Mouse (Mus musculus) macrophage (primary cell): ENCODE measurements at regions not wholly inside any gene's neighbourhood (a gene's known extent, or its start where the extent isn't known, plus 50 kb on each side); places are given as distances from the start of the nearest gene placed in this dataset.
A peak's percentile ranks its signal among the peaks of the same experiment; 100 is the strongest.

ENCODE experiments used
- H3K27ac ChIP-seq: fragments of 350-480 bp; formaldehyde crosslinking; 2 replicates; pipeline ENCODE4 v1.9.0; 2021
- H3K36me3 ChIP-seq: fragments of 350-480 bp; formaldehyde crosslinking; 2 replicates; pipeline ENCODE4 v1.9.0; 2021; ENCODE audit errors: inconsistent target
- H3K4me3 ChIP-seq: fragments of 350-480 bp; formaldehyde crosslinking; 2 replicates; pipeline ENCODE4 v1.9.0; 2021; ENCODE audit errors: inconsistent target
- H3K79me2 ChIP-seq: fragments of 350-480 bp; formaldehyde crosslinking; 2 replicates; pipeline ENCODE4 v1.9.0; 2021; ENCODE audit errors: inconsistent target
- WGBS: methylation state at CpG from one replicate; pipeline ENCODE4 v1.1.7; 2026; ENCODE audit warnings: inconsistent platforms; ENCODE audit not compliant: missing documents; 5-methylcytosine and 5-hydroxymethylcytosine counted together

DNA sequence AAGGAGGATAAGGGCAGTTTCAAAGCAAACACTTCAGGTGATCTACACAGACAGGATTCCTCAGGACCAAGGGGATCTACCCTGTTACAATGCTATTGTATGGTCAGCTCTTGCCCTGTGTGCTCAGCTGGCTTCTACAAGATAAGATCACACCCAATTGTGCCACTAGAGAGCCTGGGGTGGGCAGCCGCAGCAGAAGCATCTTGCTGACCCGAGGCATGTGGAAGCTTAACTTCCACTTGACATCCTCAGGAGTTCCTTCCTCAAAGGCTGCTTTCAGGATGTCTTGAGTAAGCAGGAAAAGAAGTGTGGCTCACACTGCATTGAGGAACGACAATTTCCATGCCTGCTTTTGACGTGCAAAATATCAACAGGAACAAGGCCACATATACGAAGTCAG, 222.8 kb upstream of the Gpc5 start:
- H3K79me2 ChIP-seq: no peaks in the 10 kb centered on the region
- 3% methylated on average over 5 of the region's 5 CpGs for WGBS
- H3K27ac ChIP-seq: no peak overlapping the region
- H3K4me3 ChIP-seq: no peak overlapping the region
- H3K36me3 ChIP-seq: no peaks in the 10 kb centered on the region

DNA sequence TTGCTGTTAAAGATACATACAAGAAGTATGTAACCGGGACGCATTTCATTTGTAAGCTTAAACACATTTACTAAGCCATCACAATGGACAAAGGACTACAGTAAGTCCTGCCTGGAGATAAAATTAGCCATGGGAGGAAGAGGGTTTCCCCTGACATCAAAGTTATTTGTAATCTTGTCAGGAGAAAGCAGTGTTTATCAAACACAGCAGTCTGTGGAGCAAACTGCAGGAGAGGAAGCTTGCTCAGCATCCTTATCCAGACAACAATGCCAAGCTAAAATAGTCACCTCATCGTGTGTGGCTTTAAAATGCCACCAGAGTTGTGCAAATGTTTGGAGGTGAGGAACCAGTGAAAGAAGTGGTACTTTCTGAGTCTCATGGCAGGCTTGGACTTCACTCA, 216.9 kb upstream of the Gpc5 start:
- Histone ChIP-seq H3K27ac (no peak overlapping the region), H3K4me3 (no peak overlapping the region), H3K36me3 (no peaks in the 10 kb centered on the region), H3K79me2 (no peaks in the 10 kb centered on the region)
- 65% methylated on average over 3 of the region's 3 CpGs for WGBS

DNA sequence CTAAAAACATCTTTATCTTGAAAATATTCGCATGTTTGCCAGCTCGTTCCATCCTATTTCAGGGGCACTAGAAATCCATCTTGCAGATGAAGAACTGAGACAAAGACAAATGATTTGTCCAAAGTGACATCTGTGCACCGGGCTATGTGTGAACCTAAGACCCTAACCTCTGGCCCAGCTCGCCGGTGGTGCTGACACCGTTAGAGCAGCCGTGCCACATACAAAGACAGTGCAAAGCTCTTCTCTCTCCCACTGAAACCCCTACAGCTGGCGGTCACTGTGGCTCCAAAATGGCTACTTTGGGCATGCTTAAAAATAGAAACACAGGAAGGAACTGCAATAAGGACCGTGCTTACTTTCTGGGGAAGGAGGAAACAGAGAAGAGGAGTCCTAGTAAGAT, 215.6 kb upstream of the Gpc5 start:
- Histone ChIP-seq H3K27ac (no peak overlapping the region), H3K36me3 (no peaks in the 10 kb centered on the region), H3K79me2 (no peaks in the 10 kb centered on the region), H3K4me3 (no peak overlapping the region)
- WGBS: 58% methylated on average over 9 of the region's 9 CpGs

DNA sequence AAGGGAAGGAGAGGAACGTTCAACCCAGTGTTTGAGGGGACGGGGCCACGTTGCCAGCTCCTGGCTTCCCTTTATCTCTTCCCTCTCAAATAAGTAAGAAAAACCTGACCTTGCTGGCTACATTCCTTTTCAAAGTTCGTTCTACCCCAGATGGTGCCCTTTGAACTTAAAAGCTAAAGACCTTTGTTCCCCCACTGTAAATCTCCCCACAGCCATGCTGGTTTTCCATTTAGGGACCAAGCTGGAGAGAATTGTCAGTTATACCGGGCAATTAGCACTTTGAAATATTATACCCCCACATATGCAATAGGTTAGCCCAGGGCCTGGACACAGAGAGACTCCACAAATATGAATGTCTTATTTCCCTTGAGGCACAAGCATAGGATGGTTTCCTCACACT, 214.5 kb upstream of the Gpc5 start:
- Histone ChIP-seq H3K36me3 (no peaks in the 10 kb centered on the region), H3K4me3 (no peak overlapping the region), H3K79me2 (no peaks in the 10 kb centered on the region), H3K27ac (no peak overlapping the region)
- 93% methylated on average over 5 of the region's 5 CpGs for WGBS

DNA sequence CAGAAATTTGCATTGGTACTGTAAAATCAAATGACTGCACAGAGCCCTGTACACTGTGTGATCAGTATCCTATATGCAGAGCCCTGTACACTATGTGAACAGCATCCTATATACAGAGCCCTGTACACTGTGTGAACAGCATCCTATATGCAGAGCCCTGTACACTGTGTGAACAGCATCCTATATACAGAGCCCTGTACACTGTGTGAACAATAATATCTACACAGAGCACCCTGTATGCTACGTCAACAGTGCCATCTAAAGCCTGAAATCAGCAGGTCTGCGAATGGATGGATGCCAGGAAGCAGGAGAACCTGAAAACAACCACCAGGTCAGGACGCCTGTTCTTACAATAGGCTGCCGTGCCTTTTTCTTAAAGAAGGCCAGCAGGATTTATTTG, 211.7 kb upstream of the Gpc5 start:
- 92% methylated on average over 4 of the region's 4 CpGs for WGBS
- Histone ChIP-seq H3K4me3 (no peak overlapping the region), H3K36me3 (no peaks in the 10 kb centered on the region), H3K79me2 (no peaks in the 10 kb centered on the region), H3K27ac (no peak overlapping the region)

DNA sequence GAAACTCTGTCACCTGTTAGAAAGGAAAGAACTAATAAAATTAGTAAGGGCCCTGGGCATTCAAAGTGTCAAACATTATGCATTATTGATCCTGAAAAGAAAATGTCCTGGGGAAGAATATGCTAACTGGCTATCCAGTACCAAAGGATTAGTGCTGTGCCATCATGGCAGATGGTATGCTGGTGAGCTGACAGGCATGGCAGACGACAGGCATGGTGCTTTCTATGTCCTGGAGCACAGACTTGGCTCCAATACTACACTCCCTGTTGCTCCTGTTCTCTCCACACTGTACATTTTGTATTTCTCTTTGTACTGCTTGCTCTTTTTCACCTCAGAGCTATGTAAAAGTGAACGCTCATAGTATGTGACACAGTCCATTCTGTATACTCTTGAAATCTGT, 187.9 kb upstream of the Gpc5 start:
- no peaks in the 10 kb centered on the region for H3K36me3 ChIP-seq
- no peak overlapping the region for H3K4me3 ChIP-seq
- H3K27ac ChIP-seq: no peak overlapping the region
- WGBS: 90% methylated on average over 2 of the region's 2 CpGs
- no peaks in the 10 kb centered on the region for H3K79me2 ChIP-seq

DNA sequence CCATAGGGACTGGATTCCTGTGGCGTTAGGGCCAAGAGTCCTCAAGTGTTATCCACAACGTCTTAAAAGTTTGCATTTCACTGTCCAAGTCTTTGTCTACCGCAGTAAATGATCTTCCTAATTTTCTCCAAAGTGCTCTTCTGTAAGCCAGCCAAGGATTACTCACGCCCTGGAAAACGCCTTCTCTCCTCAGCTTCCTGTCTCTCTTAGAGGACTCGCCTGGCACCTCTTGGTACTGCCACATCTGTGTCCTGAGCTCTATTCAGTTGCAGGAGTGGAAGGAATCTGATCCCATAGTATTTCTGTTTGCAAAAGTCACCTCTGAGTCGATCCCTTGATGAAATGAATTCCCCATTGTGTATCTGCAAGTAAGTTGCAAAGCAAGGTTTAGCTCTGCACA, 179.7 kb upstream of the Gpc5 start:
- H3K27ac ChIP-seq: no peak overlapping the region
- no peak overlapping the region for H3K4me3 ChIP-seq
- WGBS: 84% methylated on average over 7 of the region's 7 CpGs

DNA sequence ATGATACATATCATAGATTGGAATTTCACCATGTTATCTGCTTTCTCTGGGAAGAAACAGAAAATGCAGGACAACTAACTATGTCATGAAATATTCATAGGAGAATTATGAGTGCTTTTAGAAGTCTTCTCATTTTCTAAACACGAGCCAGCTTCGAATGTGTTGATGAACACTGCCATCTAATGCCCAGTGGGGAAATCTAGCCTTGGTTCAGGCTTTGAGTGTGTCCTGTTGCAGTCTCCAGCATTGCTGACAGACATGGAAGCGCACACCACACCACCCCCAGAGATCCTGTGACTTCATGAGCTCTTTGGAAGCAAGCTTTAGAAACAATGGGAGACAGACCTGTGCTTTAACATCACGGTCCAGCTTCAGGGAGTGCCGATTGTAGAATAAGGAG, 178.8 kb upstream of the Gpc5 start:
- H3K36me3 ChIP-seq: no peaks in the 10 kb centered on the region
- no peaks in the 10 kb centered on the region for H3K79me2 ChIP-seq
- no peak overlapping the region for H3K4me3 ChIP-seq
- WGBS: 53% methylated on average over 5 of the region's 5 CpGs
- H3K27ac ChIP-seq: no peak overlapping the region

More for the DNA sequence above, 179.7 kb upstream of the Gpc5 start:
- Histone ChIP-seq H3K36me3 (no peaks in the 10 kb centered on the region), H3K79me2 (no peaks in the 10 kb centered on the region)

DNA sequence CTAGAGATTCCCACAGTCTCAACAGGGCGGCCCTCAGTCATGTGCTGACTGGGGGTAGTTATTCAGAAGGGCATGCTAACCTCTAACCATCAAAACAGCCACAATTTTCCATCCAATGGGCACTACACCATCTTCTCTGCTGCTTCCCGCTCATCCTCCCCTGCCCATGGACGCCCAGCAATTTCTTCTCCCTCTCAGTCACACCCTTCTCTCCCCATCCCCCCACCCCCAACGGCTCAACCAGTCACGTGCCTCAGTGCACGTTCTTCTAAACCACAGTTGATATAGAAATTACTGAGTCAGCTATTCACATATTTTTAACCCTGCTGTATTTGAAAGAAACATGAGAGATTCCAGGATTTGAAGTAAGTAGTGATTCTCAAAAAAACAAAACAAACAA, 146.3 kb upstream of the Gpc5 start:
- Histone ChIP-seq H3K27ac (no peak overlapping the region), H3K79me2 (no peaks in the 10 kb centered on the region), H3K36me3 (no peaks in the 10 kb centered on the region), H3K4me3 (no peak overlapping the region)
- WGBS: 28% methylated on average over 6 of the region's 6 CpGs

DNA sequence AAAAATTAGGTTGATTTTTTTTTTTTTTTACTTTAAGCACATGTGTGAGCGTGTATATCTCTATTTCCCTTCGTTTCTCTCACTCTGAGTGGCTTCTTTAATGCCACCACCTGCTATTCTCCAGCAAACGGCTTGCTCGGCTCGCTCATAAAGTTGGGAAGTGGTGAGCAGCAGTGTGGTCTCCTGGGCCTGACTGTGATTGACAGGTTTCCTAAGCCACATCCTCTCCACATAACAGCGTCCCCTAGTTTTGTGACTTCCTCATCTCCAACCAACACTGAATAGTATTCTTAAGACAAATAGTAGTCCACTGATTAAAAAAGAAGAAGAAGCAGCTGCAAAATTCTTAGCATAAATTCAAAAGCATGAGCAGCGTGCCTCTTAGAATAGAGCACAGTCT, 145.7 kb upstream of the Gpc5 start:
- Histone ChIP-seq H3K36me3 (no peaks in the 10 kb centered on the region), H3K27ac (peak overlapping the region; percentile 25; the same call in 1 of the 2 replicates), H3K79me2 (no peaks in the 10 kb centered on the region), H3K4me3 (no peak overlapping the region)
- 2% methylated on average over 7 of the region's 7 CpGs for WGBS

DNA sequence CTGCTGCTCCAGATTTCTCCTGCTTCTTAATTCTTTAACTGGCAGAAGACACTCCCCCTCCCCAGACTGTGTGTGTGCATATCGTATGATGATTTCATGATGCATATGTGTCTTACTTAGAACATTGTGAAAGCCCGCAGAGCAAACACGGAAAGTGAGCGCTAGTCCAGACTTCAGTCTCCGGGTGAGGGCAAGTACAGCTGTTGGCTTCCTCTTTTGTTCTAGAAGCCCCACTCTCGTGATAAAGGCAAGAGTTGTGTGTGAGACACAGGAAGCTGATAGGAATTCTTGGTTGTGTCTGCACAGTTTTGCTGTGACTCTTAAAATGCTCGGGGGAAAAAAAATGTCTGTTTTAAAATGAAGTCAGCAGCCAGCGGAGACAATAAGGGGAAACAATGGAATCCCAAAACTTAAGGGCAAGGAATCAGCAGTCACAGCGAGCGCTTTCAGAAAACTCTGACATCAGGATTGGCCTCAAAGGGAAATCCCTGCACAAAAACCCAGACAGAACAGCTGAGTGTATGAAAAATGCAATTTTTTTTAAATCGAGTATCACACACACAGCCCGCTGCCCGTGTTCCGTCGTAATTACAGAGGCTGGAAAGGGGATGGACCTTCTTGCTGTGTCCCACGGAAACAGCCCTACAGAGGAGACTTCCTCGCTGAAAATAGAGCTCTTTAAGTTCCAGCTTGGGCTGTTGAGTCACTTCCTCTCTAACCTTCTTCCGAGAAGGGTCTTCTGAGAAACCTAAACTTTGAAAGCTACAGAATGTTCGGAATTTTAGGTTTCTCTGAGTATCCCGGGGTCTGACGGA, 143.5 kb upstream of the Gpc5 start:
- peak overlapping the region; percentile 88 for H3K27ac ChIP-seq
- H3K4me3 ChIP-seq: peak overlapping the region; percentile 40
- no peaks in the 10 kb centered on the region for H3K79me2 ChIP-seq
- under 1% methylated on average over 21 of the region's 21 CpGs for WGBS
- no peaks in the 10 kb centered on the region for H3K36me3 ChIP-seq

DNA sequence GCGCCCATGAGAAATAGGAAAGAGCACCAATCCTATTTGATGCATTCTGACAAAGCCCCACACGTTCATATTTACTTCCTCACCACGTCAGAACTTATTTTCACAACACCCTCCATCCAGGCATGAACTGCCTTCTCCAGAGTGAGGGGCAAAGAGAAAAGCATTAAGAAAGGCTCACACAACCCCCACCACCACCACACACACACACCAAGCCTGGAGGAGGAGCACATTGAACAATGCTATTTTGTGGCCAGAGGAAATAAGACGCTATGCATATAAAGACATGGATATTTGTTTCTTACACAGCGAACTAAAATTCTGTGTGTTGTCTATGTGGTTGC, 142.9 kb upstream of the Gpc5 start:
- Histone ChIP-seq H3K4me3 (peak overlapping the region; percentile 40), H3K79me2 (no peaks in the 10 kb centered on the region), H3K36me3 (no peaks in the 10 kb centered on the region), H3K27ac (peak overlapping the region; percentile 88)
- 18% methylated on average over 5 of the region's 5 CpGs for whole genome bisulfite sequencing

DNA sequence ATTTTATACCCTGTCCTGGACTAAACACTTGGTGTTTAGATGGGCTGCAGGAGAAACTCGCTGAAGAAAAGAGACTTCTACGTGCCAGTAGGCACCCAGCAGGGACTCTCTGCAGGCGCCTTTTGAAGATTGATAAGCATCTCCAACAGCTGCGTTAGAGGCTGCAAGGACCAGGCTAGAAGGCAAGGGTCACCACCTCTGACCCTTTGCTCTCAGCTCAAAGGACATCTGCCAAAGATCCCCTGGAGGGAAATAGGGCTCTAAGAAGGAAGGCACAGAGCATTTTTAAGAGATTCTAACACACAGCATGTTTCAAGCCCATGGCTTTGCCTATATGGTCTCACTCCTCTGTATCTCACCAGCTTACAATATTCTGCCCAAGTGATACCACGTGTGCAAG, 139.7 kb upstream of the Gpc5 start:
- WGBS: 61% methylated on average over 5 of the region's 5 CpGs

DNA sequence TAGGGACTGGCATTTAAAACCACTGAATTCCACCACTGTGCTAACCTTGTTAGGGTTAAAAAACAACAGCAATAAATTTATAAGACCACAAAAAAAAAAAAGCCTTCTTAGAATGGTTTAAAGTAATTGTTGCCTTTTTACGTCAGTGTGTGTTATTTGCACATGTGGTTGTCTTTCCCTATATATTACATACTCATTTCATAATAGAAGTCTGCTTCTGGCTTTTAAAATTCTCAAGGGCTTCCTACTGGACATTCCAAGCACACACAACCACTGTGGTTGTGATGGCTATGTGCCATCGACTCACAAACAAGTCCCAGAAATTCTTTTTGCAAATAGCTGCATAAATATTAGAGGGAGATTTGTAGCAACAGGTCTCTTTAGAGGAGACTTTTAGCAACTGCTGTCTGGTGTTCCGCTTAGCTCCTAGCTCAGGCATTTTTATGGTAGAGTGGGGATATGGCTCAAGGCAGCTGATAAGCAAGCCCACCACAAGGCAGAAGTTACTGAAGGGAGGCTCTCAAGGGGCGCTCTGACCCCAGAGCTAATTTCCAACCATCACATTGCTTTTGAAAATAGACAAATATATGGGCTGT, 138.8 kb upstream of the Gpc5 start:
- H3K27ac ChIP-seq: no peak overlapping the region
- no peaks in the 10 kb centered on the region for H3K36me3 ChIP-seq
- no peak overlapping the region for H3K4me3 ChIP-seq
- WGBS: 68% methylated on average over 4 of the region's 4 CpGs
- no peaks in the 10 kb centered on the region for H3K79me2 ChIP-seq

More for the DNA sequence above, 139.7 kb upstream of the Gpc5 start:
- Histone ChIP-seq H3K4me3 (no peak overlapping the region), H3K27ac (no peak overlapping the region), H3K36me3 (no peaks in the 10 kb centered on the region), H3K79me2 (no peaks in the 10 kb centered on the region)

DNA sequence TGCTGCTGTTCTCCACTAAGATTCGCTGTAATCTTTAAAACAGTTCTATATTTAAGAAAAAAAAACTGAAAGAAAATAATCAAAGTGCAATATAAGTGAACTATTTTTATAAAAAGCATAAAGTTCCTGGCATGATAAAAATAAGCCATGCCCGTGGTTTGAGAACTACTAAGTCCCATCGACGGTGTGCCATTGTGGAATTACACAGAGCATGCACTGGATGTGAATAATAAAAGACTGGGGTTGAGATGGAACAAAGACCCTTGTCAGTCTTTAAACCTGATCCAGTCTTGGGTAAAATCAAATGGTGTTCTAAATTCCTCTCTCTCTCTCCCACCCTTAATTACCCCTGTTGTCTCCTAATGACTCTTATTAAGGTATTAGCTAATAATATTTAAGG, 137.7 kb upstream of the Gpc5 start:
- 85% methylated on average over 4 of the region's 4 CpGs for WGBS
- no peaks in the 10 kb centered on the region for H3K79me2 ChIP-seq
- H3K36me3 ChIP-seq: no peaks in the 10 kb centered on the region
- H3K27ac ChIP-seq: no peak overlapping the region
- H3K4me3 ChIP-seq: no peak overlapping the region

DNA sequence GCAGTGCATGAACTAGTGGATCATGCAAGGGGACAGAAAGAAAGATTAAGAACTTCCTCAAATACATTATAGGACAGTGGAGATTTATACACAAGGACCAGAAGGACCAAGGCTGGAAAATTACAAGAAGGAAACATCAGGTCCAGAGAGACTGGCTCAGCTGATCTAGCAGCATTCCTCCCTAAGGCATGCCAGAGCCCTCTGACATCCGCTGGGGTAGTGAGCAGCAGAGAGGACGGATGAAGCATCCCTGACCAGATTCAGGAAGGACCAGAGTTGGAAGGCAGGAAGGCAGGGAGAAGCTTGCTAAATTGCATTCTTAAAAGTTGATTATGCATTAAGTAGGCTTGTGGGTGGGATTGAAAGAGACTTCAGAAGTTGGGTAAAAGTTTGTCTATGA, 136.4 kb upstream of the Gpc5 start:
- WGBS: 100% methylated on average over 2 of the region's 2 CpGs
- H3K27ac ChIP-seq: no peak overlapping the region
- no peaks in the 10 kb centered on the region for H3K36me3 ChIP-seq
- no peaks in the 10 kb centered on the region for H3K79me2 ChIP-seq
- H3K4me3 ChIP-seq: no peak overlapping the region
